Mouse (Mus musculus) yolk sac, embryonic 10.5 days (tissue): Measurements from ENCODE around the gene Gga3.

Experiments used
- DNase-seq: peaks from one replicate; pipeline ENCODE4 v3.0.0-alpha.2; 2017; ENCODE audit warnings: low spot score

Gga3 gene

DNA sequence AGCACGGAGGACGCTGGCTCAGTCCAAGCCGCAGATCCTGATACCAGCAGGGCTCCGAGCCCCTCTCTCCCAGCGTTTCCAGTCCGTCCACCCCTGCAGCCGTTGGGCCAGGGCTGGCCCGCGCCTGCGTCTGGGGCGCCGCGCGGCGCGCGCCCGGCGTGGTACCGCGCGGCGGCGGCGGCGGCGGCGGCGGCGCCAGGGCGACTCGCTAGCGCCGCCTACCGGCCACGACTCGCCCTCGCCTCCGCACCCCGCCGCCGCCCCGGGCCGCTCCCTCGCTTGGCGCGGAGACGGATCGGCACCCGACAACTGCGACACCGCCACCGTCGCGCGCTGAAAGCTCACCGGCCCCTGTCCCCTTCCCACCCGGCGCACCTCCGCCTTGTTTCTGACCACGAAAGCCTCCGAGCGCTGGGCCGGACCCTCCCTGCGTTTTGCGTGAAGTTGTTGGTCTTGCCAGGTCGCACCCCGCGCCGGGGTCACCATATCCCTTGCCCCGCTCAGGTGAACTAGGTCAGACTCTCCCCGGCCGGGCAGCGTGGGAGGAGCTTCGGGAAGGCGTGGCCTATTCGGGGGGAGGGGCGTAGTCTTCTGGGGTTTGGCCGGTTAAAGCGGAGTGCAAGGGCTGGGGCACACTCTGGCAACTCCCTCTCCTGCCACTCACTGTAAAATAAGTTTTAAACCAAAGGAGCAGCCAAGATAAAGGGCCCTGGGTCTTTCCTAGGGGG, 8.7 kb upstream of the Gga3 start, which contains the start of gene Mif4gd:
Gene Mif4gd (minus strand): TSS at position 560 of the 728 bp plus-strand sequence.
- peak; percentile 95 for DNase-seq

DNA sequence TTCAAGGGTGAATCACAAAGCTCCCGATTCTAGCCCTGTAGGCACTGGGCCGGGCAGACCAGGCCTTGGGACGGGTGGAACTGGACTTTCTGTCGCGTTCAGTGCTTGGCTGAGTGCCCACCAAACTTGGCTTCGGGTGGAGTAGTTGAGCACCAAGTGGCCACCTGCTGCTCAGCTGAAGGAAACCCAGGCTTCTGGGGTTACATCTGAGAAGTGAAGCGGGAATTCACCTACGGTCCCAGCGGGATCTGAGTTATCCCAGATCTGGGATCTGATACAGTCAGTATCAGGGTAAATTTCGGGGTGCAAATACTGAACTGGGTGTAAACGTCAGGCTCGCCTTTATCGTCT, 8.2 kb upstream of the Gga3 start:
- DNase-seq: no peak

DNA sequence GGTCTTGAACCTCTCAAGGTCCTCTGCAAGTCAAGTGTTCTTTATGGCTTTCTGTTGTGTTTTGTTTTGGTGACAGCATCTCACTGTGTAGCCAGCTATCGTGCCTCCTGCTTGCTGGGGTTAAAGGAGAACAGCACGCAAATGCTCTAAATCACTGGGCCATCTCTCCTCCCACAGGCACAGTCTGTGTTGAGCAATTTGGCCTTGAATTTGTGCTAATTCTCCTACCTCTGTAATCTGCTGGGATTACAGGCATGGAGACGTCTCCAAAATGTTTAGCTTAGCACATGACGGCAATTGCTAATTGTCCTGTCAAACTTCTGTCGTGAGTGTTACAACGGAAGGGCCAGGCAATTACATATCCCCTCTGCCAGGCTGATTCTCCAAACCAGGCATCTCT, 7.3 kb upstream of the Gga3 start:
- no peak for DNase-seq

DNA sequence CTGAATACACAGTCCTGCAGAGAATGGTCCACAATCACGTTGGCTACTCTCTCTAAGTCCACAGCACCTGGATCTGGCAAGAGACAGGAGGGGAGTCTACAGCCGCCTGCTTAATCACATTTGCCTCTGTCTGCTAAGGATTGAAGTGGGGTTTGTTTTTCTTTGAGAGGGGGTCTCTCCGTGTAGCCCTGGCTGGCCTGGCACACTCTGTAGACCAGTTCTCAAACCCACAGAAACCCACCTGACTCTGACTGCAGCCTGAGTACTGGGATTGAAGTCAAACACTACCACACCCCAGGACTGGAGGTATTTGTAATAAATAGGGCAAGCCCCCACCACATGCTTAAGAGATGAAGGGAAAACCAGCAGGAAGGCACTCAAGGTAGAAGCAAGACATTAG, 5.7 kb upstream of the Gga3 start:
- DNase-seq: no peak

DNA sequence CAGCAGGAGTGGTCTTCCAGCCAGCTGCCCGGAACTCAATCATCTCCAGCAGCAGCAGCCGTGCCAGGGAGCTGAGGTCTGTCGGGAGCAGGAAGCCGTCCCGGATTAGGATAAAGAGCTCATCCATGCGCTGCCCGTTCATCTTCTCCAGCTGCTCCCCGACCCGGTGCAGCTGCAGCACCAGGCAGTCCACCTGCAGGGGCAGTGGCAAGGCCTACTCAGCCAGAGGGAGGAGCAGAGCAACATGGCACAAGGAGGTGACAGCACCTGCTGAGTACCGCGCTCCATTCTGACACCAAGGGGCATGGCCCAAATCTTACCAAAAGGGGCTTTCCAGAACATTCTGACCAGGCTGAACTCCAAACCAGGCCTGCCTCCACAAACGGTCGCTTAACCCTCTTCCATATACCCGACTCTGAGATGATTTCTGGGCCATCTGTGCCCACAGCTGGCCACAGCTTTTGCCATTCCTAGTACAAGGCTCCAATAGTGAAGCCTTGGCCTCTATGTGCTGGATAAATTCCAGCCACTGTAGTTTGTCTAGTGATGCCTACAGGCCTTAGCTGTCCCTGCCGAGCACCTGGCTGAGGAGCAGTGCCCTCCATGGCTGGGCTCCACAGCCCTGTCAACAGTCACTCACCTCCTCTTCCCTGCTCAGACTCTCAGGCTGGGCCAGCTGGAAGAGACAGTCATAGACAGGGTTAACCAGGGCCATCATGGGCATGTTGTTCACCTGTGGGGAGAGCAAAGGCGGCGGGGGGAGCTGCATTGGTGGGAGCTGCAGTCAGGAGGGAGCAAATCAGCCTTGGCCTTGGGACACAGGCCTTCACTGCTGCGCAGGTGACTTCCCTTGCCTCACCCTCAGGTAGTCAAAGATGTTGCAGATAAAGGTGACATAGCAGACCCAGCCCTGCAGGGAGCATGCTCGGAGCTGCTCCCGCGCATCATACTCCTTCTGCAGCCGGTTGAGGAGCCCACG, 4.9 kb upstream of the Gga3 start:
- no peak for DNase-seq

DNA sequence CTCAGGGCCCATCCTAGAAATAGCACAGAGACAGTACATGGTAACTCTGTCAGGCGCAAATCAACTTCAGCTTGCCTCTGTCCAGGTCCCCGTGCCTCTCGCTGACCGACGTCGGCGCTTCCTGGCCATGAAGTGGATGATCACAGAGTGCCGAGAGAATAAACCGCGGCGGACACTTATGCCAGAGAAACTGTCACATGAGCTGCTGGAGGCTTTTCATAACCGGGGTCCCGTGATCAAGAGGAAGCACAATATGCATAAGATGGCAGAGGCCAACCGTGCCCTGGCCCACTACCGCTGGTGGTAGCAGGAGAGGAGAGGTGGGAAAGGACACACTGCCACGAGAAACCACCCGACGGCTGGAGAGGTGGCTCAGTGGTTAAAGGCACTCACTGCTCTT, 2.9 kb upstream of the Gga3 start:
- DNase-seq: no peak

DNA sequence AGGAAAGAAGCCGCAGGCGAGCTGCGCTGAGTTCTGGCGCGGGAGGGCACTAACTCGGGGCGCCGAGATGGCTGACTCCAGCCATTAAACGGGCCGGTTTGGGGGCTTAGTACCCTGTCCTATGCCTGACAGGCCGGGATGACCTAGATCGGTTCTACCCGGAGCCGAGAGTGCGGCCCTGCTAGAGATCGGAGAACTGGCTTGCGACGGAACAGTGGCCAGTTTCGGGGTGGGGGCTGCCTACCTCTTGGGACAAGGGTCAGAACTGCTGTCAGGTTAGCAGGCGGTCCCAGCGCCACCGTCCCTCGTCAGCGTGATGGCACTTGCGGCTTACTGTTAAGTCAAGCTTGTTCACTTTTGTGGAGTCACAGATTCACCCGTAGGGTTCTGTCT, 449 bp upstream of the Gga3 start:
- no peak for DNase-seq

DNA sequence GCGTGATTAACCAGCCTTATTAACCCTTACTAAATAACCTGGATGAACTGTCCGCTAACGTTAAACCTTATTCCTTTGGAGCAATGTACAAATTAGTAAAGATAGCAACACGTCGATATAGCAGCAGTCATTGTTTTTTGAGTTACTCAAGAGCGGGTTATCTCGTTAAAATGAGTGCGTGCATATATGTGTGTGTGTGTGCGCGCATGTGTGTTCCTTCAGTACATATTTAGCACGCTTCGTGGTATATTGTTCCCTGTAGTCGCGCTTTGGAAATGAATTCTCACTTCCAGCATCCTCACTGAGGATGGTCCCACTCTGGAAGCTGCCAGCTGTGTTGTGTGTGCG, 749 bp downstream of the Gga3 start:
- DNase-seq: no peak

DNA sequence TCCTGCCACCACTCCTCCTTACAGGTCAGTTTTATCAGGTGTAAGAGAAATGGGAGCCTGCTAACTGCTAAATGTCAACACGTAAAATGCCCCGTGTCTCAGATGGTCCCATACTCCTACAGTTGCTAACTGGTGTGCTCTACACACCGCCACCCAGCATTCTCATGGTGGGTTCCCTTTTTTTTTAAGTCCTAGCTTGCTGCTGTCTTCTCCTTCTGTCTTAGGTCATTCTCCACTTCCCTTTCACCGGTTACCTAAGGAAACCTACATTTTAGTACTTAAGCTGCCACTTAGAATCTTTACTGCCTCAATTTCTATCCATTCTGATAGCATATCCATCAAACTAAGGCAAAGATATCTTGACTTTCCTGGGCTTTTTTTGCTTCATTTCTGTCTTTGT, 2.7 kb downstream of the Gga3 start:
- no peak for DNase-seq

DNA sequence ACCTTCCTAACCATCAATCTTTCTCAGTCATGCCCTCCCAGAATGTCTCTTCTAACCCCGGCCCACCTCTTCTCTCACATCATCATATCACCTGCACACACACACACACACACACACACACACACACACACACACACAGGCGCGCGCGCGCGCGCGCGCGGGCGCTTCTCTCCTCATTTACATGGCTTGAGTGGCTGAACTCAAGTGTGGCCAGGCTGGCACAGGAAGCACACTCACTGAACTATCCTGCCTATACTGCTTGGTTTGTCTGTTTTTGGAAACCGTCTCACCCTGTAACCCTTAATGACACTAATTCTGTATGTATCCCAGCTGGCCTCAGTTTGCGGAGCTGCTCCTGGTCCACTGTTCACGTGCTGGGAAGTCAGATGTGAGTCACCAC, 3.1 kb downstream of the Gga3 start:
- DNase-seq: no peak

DNA sequence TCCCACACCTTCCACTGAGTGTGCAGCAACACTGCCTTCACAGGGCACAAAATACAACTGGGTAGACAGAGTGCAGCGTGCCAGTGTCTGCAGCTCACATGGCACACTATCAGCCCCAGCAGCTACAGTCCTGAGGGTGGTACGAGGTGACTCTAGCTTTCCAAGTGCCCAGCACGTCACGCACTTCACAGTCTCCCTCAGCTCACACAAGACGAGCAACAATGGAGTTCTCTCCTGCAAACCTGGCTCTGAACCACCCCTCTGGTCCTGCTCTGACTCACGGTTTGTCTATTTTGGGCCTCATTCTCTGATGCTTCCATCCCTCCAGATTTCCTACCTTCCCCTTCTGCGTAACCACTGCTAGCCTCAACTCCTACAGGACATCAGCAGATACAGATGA, 4.1 kb downstream of the Gga3 start:
- DNase-seq: no peak

DNA sequence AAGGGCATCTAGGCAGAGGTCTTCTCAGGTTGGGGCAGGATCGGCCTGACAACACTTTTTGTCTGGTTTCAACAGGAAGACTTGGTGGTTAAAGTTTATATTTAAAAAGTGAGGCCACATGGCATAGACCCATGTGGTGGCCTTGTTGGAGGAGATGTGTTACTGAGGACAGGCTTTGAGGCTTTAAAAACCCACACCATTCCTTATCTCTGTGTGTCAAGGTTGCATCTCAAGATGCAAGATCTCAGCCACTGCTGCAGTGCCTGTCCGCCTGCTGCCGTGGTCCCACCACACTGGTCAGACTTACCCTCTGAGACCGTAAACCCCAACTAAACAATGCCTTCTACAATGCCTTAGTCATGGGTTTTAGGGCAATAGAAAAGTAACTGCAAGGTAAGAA, 5.5 kb downstream of the Gga3 start:
- no peak for DNase-seq

DNA sequence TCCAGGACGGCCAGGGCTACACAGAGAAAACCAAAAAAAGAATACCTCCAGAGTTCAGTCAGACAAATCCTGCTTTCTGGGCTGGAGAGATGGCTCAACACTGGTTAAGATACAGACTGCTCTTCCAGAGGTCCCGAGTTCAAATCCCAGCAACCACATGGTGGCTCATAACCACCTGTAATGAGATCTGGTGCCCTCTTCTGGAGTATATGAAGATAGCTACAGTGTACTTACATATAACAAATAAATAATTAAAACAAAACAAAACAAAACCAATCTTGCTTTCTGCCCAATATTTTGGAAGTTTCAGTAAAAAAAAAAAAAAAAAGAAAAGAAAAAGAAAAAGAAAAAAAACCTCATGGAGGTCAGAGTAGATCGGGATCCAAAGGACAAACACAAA, 8.6 kb downstream of the Gga3 start:
- no peak for DNase-seq

DNA sequence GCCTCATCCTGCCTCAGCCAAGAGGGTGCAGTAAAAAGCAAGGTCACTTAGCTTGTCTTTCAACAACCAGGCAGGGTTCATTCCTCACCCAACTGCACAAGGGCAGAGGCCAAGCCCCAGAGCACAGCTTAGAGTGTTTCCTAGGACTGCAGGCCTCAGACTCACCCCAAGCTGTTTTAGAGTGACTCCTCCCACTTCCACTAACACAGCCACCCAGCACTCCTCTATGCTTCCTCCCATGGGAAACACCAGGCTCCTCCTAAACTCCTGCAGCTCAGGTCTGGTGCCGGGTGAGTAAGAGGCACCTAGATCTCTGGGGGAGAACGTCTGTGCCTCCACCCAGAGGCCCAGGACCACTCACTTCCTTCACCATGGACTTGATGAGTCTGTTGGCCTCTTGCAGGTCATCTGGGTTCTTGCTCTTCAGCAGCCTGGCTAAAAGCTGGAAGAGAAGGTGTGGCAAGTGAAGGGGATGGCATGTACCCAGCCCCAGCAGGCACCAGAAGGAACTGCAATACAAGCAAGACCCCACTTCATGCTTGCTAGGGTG, 13.2 kb downstream of the Gga3 start:
- no peak for DNase-seq

DNA sequence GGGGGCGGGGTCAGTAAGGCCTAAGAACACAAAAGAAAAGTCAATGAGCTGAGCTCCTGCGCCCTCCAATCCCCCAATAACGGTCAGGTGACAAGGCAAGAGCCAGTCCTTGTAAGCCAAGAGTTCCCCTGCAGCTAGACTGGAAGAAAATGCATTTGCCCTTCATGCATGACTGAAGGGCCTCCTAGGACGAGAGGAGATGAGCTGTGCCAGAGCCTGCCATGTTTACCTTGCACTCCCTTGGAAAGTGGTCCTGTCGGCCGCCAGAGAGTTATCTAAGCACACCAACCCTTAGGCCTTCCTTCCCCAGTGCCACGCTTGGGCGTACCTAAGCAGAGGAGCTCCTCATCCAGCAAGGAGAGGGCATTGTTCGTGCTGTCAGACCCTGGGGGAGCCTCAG, 15.9 kb downstream of the Gga3 start:
- DNase-seq: no peak

DNA sequence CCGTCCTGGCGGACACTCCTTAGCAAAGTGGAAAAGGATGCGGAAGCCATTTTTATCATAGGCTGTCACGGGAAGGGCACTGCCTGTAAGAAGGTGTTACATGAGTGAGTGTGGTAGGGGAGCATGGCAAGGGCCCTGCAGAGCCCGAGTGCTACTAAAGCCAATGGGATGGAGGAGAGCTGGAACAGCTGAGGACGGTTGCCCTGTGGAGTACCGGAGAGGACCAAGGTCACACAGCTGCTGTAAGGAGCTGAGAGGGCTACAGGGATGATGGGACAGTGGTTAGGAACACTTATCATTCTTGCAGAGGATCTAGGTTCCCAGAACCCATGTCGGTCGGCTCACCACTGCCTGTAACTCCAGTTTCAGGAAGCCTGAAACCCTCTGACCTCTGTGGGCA, 17.4 kb downstream of the Gga3 start:
- no peak for DNase-seq

DNA sequence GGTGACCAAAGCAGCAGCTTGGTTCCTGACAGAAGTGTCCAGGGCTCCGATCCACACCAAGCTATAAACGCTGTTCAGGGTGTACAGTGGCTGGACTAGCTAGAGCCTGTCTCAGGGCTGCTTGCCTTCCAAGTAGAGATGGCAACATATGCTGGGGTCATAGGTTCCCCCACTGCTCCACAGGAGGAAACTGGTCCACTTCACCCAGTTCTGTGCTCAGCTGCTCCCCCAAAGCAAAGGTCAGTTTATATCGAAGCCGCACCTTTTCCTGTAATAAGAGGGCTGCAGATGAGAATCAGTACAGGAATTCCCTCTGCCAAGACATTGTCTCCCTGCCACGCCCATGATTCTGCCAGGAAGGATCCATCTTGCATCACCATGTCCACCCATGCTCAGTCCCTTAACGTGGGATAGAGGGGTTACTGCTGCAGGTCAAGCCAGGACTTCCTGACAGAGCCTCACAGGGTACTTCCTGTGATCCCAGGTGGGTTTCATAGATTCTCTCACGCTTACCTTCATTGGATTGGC, 18.2 kb downstream of the Gga3 start:
- DNase-seq: no peak

DNA sequence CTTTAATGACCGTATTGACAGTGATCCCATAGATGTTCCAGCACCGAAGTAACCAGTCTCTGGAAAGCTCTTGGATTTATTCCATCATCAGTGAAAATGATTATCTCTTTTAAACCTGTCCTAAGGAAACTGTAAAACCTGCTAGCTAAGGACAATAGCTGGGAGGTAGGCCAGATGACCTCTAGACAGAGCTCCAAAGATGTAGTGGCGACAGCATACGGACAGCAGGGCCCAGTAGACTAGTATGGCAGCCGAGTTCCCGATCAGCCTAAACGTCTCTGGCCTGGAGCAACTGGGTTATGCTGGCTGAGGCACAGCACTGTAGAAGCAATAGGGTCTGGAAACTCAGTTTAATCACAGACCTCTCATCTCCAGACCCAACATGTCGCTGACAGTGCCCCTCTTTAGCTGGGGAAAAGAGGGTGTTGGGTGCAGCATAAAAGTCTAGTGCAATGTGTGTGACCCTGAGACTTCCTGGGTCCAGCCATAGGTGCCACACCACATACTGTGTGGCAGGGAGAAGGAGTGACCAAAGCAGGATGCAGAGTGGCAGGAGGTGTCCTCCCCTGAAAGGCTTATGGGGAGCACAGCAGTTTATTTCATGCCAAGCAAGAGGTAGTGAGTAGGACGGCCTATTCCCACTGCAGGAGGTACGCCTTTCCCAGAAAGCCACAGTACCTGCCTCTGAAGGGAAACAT, 19.3 kb downstream of the Gga3 start:
- DNase-seq: no peak

DNA sequence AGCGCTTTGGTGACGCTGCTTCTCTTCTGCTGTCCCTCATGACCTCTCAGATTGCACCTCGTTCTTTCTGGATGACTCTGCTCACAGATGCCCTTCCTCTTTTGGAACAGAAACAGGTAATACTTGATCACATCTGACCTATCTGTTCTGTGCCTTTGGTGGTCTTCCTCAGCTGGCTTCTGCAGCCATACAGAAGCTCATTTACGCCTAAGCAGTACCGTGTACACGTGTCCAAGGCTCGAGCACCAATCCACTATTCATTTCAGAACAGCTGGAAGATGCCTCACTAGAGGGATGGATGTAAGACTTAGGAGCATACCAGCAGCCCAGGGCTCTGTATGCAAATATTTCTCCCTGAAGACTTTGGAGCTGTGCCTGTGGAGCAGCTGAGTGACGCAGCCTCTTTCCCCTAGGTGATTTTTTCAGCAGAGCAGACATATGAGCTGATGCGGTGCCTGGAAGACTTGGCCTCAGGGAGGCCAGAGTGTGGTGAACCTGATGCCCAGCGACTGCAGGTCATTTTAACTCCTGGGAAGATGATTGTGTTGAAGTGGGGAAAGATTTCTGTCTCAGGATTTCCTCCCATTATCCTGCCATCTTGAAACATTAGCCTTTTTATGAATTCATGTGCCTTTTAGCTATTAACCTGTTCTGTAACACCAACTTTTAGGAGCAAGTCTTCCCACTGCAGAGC, 20.8 kb downstream of the Gga3 start:
- no peak for DNase-seq

DNA sequence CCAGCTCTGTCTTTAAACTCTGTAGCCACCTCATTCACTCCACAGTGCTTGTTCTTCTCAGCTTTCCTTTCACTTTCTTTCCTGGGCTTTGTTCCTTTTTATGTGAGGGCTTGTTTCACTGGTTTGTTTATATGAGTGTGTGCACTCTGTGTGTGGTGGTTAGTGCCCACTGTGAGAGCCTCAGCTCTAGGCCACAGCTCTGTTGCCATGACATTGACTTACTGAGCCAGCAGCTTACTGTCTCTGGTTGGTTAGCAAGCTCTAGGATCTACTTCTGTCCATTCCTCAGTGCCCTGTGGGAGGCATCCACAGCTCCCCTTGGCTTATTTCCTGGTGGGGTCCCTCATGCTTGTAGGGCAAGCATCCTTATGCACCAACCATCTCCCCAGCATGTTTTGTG, 24.8 kb downstream of the Gga3 start:
- no peak for DNase-seq

DNA sequence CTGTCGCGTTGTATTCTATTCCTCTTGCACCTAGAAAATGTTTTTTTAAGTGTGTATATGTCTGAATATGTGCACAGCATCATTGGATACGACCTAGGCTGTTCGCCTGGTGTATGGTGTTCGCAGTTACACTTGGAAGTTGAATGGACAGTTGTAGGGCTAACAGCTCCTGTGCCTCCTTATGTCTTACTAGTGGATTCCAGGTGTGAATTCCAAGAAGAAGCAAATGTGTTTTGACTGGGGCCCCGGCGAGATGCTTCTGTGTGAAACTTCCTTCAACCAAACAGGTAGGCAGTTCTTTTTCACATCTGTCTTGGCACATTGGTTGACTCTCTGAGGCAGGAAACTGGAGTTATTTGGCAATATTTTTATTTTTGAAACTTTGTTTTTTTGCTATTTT, 38.9 kb downstream of the Gga3 start:
- no peak for DNase-seq
